Mouse (Mus musculus) limb, embryonic 13.5 days (tissue): ENCODE data around the gene Pecam1. TPM values are rescaled to one million over a fixed set of nuclear protein-coding genes. Genes with fewer than 3 reads are reported as not detected.
A peak's percentile ranks its signal among the peaks of the same experiment; 100 is the strongest.

Experiments
- ATAC-seq: fragments of 200-750 bp; cut with Nextera tagmentation; 2 replicates; pipeline ENCODE4 v1.8.0; 2017; ENCODE audit warnings: low read depth, moderate number of reproducible peaks, moderate TSS enrichment; ENCODE audit not compliant: low FRiP score
- H3K27ac ChIP-seq: fragments of 300-500 bp; sonication (generic); 2 replicates; pipeline ENCODE4 v1.5.1; 2015; ENCODE audit warnings: inconsistent platforms, mild to moderate bottlenecking, moderate library complexity
- H3K27me3 ChIP-seq: fragments of 300-500 bp; sonication (generic); 2 replicates; pipeline ENCODE4 v1.6.1; 2015; ENCODE audit warnings: mild to moderate bottlenecking, inconsistent platforms
- H3K36me3 ChIP-seq: fragments of 300-500 bp; sonication (generic); 2 replicates; pipeline ENCODE4 v1.6.1; 2015; ENCODE audit warnings: inconsistent platforms, mild to moderate bottlenecking, moderate library complexity
- H3K4me1 ChIP-seq: fragments of 300-500 bp; sonication (generic); 2 replicates; pipeline ENCODE4 v1.6.1; 2015; ENCODE audit warnings: inconsistent platforms
- H3K4me2 ChIP-seq: fragments of 300-500 bp; sonication (generic); replicated peaks from 2 replicates; pipeline ENCODE4 v1.6.1; 2015; ENCODE audit warnings: inconsistent platforms, mild to moderate bottlenecking, moderate library complexity
- H3K4me3 ChIP-seq: fragments of 300-500 bp; sonication (generic); 2 replicates; pipeline ENCODE4 v1.5.1; 2015; ENCODE audit warnings: moderate library complexity, mild to moderate bottlenecking, inconsistent platforms
- H3K9ac ChIP-seq: fragments of 300-500 bp; sonication (generic); 2 replicates; pipeline ENCODE4 v1.6.1; 2015; ENCODE audit warnings: mild to moderate bottlenecking, inconsistent platforms
- H3K9me3 ChIP-seq: fragments of 300-500 bp; sonication (generic); 2 replicates; pipeline ENCODE4 v1.6.1; 2016; ENCODE audit warnings: inconsistent platforms
- WGBS: fragments of 180-500 bp; shearing (Covaris S2); methylation state at CpG from one replicate; pipeline ENCODE4 v1.1.7; 2015; 5-methylcytosine and 5-hydroxymethylcytosine counted together
- microRNA-seq: library from miRNA; unstranded; fragments of <30 nt; microRNA quantifications from one replicate; pipeline ENCODE4, GENCODE M21; 2016
- polyA plus RNA-seq: library from polyadenylated mRNA; unstranded; fragments of >200 nt; fragmentation: Nextera tagmentation; extraction: Ambion mirVana; gene quantifications from 2 replicates; pipeline ENCODE4 v1.2.1, GENCODE M21; 2015

Gene Pecam1
- polyA plus RNA-seq, 1 experiment from 2014 or later = 36.8 TPM

DNA sequence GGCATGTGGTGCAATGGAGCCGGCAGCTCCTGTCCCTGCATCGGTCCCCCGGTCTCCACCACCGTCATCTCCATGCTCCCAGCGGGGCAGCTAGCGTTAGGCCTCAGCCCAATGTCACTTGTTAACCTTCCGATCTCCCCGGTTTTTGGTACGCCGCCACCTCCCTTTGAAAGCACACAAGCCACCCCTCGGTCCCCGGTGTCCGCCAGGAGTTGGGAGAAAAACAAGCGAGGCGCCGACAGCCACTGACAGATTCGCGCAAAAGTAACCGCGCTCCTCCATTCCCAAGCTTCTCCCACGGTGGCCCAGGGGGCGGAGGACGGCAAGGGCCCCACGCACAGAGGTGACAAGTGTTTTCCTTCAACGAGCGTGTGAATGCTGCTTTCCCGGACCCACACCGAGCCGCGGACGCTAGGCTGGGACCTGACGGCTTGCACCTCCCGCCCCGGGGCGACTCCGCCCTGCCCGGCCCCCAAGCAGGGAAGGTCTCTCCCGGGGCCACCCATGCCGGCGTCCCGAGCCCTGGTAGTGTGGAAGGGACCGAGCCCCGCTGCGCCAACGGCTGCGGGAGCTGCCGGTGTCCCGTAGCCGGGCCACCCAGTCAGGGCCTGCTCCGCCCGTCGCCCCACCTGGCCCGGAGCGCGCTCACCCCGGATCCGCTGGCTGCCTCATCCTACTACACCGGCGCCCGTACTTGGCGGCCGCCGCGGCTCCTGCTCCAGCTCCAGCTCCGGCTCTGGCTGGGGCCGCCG lies 138.0 kb downstream of the Pecam1 start:
- Histone ChIP-seq H3K36me3 (no peaks in the 10 kb centered on the region), H3K9me3 (no peaks in the 10 kb centered on the region), H3K4me1 (peaks cover 23% of the 10 kb centered on the region), H3K4me2 (peak overlapping the region; percentile 95), H3K27ac (peak overlapping the region; percentile 72), H3K4me3 (peak overlapping the region; percentile 99), H3K27me3 (peaks cover 4% of the 10 kb centered on the region), H3K9ac (peak overlapping the region; percentile 92)
- WGBS = under 1% methylated on average over 61 of the region's 67 CpGs
- no peak for ATAC-seq

DNA sequence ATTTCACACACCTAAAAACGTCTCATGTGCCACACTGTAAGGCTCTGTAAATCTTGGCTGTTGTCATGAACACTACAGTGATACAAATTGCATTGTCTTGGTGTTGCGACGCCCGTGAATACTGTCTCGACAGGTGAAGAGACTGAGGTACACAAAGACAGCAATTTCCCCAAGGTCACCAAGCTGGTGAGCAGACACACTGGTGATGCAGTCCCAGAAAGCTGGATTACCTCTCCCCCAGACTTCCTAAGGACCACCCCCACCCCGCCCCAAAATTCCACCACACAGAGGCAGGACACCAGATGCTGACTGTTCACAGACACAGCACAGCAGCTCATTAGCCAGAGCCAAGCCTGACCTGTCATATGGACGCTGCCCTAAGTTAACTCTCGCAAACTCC lies 140.7 kb downstream of the Pecam1 start:
- Histone ChIP-seq H3K9ac (no peak overlapping the region), H3K4me2 (no peak overlapping the region), H3K4me3 (no peak overlapping the region), H3K9me3 (no peaks in the 10 kb centered on the region), H3K27ac (no peak overlapping the region), H3K27me3 (peaks cover 4% of the 10 kb centered on the region), H3K4me1 (peaks cover 38% of the 10 kb centered on the region), H3K36me3 (no peaks in the 10 kb centered on the region)
- ATAC-seq = no peak
- 48% methylated on average over 8 of the region's 8 CpGs for WGBS

DNA sequence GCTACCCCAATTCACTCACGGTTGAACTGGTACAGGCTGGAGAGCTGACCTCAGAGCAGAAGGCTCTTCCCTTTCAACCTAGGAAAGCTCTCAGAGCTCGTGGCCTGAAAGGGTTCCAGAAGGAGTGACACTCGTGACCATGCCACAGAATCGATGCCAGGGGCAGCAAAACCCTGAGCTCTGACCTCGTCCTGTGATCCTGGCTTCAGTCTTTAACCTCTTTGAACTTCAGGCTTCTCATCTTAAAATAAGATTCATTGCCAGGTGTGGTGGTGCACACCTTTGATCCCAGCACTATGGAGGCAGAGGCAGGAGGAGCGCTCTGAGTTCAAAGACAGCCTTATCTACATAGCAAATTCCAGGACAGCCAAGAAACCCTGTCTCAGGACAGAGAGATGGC lies 143.1 kb downstream of the Pecam1 start:
- no peaks in the 10 kb centered on the region for H3K9me3 ChIP-seq
- no peak overlapping the region for H3K4me3 ChIP-seq
- no peak overlapping the region for H3K9ac ChIP-seq
- H3K4me1 ChIP-seq = peaks cover 39% of the 10 kb centered on the region
- WGBS = 69% methylated on average over 6 of the region's 6 CpGs
- H3K36me3 ChIP-seq = peaks cover 4% of the 10 kb centered on the region; the same call in 1 of the 2 replicates
- ATAC-seq = no peak
- H3K4me2 ChIP-seq = no peak overlapping the region
- H3K27me3 ChIP-seq = peaks cover 4% of the 10 kb centered on the region
- H3K27ac ChIP-seq = no peak overlapping the region

DNA sequence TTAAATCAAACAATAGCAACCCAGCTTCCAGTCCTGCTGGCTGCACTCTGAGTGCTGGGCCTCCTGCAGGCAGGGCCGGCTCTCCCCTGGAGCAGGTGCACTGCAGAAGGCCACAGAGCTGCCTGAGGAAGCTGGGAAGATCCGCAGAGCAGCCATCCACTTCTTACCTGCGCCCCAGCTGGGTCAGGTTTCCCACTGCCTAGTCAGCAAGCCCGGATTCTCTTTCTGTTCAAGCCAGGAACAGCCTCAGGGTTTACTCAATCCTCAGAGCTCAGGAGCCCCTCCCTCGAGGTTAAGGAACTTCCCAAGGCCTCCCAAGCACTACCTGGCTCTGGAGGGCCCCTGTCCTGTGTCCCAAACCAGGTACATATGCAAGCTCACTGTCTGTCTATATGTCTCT lies 144.4 kb downstream of the Pecam1 start:
- Histone ChIP-seq H3K9me3 (no peaks in the 10 kb centered on the region), H3K4me1 (peaks cover 29% of the 10 kb centered on the region), H3K4me3 (no peak overlapping the region), H3K27me3 (no peaks in the 10 kb centered on the region), H3K9ac (peak overlapping the region; percentile 31; the same call in 1 of the 2 replicates), H3K4me2 (no peak overlapping the region), H3K36me3 (peaks cover 4% of the 10 kb centered on the region; the same call in 1 of the 2 replicates), H3K27ac (no peak overlapping the region)
- 36% methylated on average over 5 of the region's 5 CpGs for WGBS
- no peak for ATAC-seq

Small RNA genes lying within 50 kb of the gene (microRNA-seq; reads per million reads assigned to microRNA genes)
- gene Gm25994 = not detected
- 7.5 reads per million, percentile 22 among the genes with 10 or more reads in this experiment for gene Mir3064

Other genes with a start within 250 kb of the Pecam1 start
- 7.5 and 8.2 TPM in 2 replicates for gene Tex2, start 137.2 kb downstream of the Pecam1 start, polyA plus RNA-seq
- gene Milr1, start 598 bp upstream of the Pecam1 start, polyA plus RNA-seq = 1.4 and 2.2 TPM in 2 replicates
- gene Polg2, start 28.9 kb upstream of the Pecam1 start, polyA plus RNA-seq = 13.2 and 15.0 TPM in 2 replicates
- gene Ddx5, start 38.6 kb upstream of the Pecam1 start, polyA plus RNA-seq = 359 and 363 TPM in 2 replicates
- 23.5 and 28.9 TPM in 2 replicates for gene Cep95, start 38.6 kb upstream of the Pecam1 start, polyA plus RNA-seq
- gene Smurf2, start 170.1 kb upstream of the Pecam1 start, polyA plus RNA-seq = 14.5 and 15.8 TPM in 2 replicates
- 376 and 389 TPM in 2 replicates for gene Kpna2, start 248.9 kb upstream of the Pecam1 start, polyA plus RNA-seq